In genomic region chr1:73184477-73184876, GRCm38 (mm10) we compare ENCODE assay signal across 19 mouse cellular contexts.
"Had no signal": no experiment of that assay in that cellular context is flagged by ENCODE, and none has a peak within 500 bp of the region (broad histone marks: within the 10 kb centered on the region; RNA-seq: fewer than 3 reads in every experiment).

No protein-coding gene starts in this region.

- H3K4me1 ChIP-seq: liver, embryonic 13.5 days; liver, embryonic 15.5 days; lung, embryonic 15.5 days; megakaryocyte, embryonic 14.5 days; midbrain, embryonic 13.5 days; midbrain, embryonic 15.5 days; neural tube, embryonic 12.5 days had no signal

- DNase-seq: liver, embryonic 13.5 days; liver, postnatal 0 days; lung, adult 2 months; lung, postnatal 14 days; lung, postnatal 36 days; right cerebral cortex, postnatal 14 days; thymus, adult 2 months; thymus, postnatal 25 days; thymus, postnatal 4 days had no signal

- H3K4me2 ChIP-seq: liver, embryonic 11.5 days; liver, embryonic 13.5 days; liver, embryonic 15.5 days; lung, embryonic 15.5 days; midbrain, embryonic 11.5 days; midbrain, embryonic 13.5 days; midbrain, embryonic 15.5 days; neural tube, embryonic 12.5 days had no signal

- H3K27me3 ChIP-seq: liver, embryonic 13.5 days; liver, embryonic 15.5 days; lung, embryonic 15.5 days; megakaryocyte, embryonic 14.5 days; midbrain, embryonic 13.5 days; midbrain, embryonic 15.5 days; neural tube, embryonic 12.5 days had no signal

- H3K9ac ChIP-seq: liver, embryonic 13.5 days; liver, embryonic 15.5 days; liver, postnatal 0 days; lung, embryonic 15.5 days; midbrain, embryonic 13.5 days; midbrain, embryonic 15.5 days; neural tube, embryonic 12.5 days had no signal

- H3K27ac ChIP-seq: liver, embryonic 13.5 days; liver, embryonic 15.5 days; lung, embryonic 15.5 days; macrophage; midbrain, embryonic 13.5 days; midbrain, embryonic 15.5 days; neural tube, embryonic 12.5 days had no signal

- ATAC-seq: liver, postnatal 0 days; lung, postnatal 0 days; midbrain, embryonic 13.5 days; midbrain, embryonic 15.5 days had no signal

- H3K4me3 ChIP-seq: liver, embryonic 13.5 days; liver, embryonic 15.5 days; lung, embryonic 15.5 days; megakaryocyte, embryonic 14.5 days; midbrain, embryonic 13.5 days; midbrain, embryonic 15.5 days; neural tube, embryonic 12.5 days had no signal

- H3K36me3 ChIP-seq: liver, embryonic 13.5 days; liver, embryonic 15.5 days; lung, embryonic 15.5 days; midbrain, embryonic 13.5 days; midbrain, embryonic 15.5 days; neural tube, embryonic 12.5 days had no signal

- H3K9me3 ChIP-seq: liver, embryonic 13.5 days; liver, embryonic 15.5 days; lung, embryonic 15.5 days; midbrain, embryonic 13.5 days; midbrain, embryonic 15.5 days; neural tube, embryonic 12.5 days had no signal
